Mouse (Mus musculus) E14TG2a.4 (cell line): Measurements from ENCODE around the gene Lrrc15.

Experiments
- CTCF ChIP-seq: conservative IDR thresholded peaks from 2 replicates; pipeline ENCODE4 v1.5.1; 2014; ENCODE audit warnings: low read length
- NANOG ChIP-seq: IDR thresholded peaks from 2 replicates; pipeline ENCODE4 v1.6.1; 2014; ENCODE audit warnings: borderline replicate concordance, low read length, mixed read lengths
- POU5F1 ChIP-seq: IDR thresholded peaks from 2 replicates; pipeline ENCODE4 v1.6.1; 2014; ENCODE audit warnings: low read length, borderline replicate concordance

DNA sequence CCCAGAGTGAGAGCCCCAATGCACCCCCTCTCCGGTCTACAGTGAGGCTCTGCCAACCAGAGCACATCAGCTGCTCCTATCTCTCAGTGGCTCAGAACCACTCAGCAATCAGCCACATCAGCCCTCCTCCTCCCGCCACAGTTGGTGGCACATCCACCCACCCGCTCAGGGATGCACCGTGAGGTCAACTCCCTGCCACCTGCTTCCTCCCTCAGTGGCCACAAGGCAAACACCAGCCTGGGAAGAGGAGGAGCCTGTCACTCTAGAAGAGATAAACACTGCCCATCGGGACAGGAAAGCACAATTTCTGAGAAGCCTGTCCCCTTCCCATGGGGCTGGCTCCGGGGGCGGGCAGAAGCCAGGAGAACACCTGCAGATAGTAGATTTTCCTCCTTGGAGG lies 55.7 kb downstream of the Lrrc15 start:
- TF ChIP-seq CTCF, result no peak
- no peak for TF ChIP-seq NANOG
- no peak for TF ChIP-seq POU5F1
